Mouse (Mus musculus) MN1 (cell line): ENCODE measurements around the gene Dyrk3.

Source experiments
- DNase-seq: peaks from one replicate; pipeline ENCODE4 v3.0.0-alpha.2; 2016; ENCODE audit warnings: low spot score

Gene Dyrk3

DNA sequence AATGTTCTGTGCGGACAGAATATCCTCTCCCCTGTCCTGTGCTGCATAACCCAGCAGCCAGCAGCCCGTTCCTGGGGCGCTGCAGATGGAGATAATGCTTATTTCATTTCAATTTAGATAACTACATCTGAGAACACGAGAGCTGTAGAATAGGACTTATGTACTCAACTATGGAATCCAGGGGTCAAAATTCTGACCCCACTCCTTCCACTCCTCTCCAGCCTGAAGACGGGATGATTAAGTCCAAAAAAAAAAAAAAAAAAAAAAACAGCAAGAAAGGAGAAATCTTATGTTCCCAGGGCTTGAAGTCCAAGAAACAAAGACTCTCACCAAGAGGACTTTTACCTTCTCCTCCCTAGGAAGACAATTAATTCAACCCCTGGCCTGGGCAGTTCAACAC, 55.0 kb downstream of the Dyrk3 start:
- DNase-seq = no peak

- DNase-seq = no peak
Measured at GRCm38 (mm10) chr1:131080686-131081085, 57.5 kb downstream of the Dyrk3 start.

DNA sequence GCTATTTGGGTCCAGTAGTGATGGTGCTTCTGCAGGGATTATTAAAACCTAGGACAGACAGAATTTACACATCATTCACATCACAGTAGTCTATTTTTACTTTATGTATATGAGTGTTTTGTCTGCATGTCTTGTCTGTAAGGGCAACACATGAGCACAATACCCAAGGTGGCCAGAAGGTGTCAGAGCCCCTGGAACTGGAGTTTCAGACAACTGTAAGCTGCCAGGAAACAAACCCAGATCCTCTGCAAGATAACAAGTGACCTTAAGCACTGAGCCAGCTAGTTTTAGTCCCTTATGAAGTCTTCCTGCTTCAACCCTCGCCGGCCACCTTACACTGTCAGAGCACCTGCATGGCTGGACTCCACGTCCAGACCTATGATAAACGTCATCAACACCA, 58.4 kb downstream of the Dyrk3 start:
- no peak for DNase-seq

GRCm38 (mm10) chr1:131078761-131079330, 59.3 kb downstream of the Dyrk3 start:
- no peak for DNase-seq
